Mouse (Mus musculus) gastrocnemius, postnatal 14 days (tissue): ENCODE results near the gene Olfr1269. TPM values are rescaled to one million over a fixed set of nuclear protein-coding genes. Genes with fewer than 3 reads are reported as not detected.

Source experiments
- DNase-seq: peaks from one replicate; pipeline ENCODE4 v3.0.0; 2021; ENCODE audit warnings: mixed read lengths
- intact Hi-C: fragments of 180-260 bp; cut with DNase I; formaldehyde crosslinking; loops from one replicate; pipeline ENCODE4 v1.15.1; 2025; ENCODE audit warnings: low total_unique reads
- long read RNA-seq, 2 experiments: library from polyadenylated mRNA; stranded (forward); transcript quantifications; one replicate each; pipeline ENCODE4 v2.0.0; 2021
- total RNA-seq, 2 experiments: library from RNA; stranded (reverse); gene quantifications; 2 replicates each; pipeline ENCODE4 v1.2.3; 2021

Gene Olfr1269
- not detected for total RNA-seq
- long read RNA-seq, experiment 1 = 0 reads
- long read RNA-seq, experiment 2 = 0 reads

DNA sequence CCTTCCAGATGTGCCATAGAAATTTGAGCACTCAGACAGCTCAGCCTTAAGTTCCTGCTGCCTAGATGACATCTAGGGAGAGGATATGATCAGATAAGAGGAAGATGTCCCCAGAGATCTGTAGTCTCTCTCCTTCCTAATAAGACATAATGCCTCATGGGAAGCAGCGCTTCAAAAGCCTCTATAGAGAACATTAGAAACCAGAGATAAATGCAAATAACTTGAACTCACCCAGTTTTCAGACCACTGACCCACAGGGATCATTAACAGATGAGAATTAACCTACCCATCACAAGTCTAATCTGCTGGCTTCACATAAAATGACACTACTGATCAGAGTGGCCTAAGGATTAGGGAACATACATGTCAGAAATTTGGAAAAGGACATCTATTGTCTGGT lies at the start of gene Olfr1269:
Gene Olfr1269 (minus strand): TSS at position 101 of the 400 bp plus-strand sequence.
- intact Hi-C loops = no loop called here
- no peak for DNase-seq

- intact Hi-C loops = no loop called here
Observed at GRCm38 (mm10) chr2:90153916-90154315, 32.7 kb upstream of the Olfr1269 start.

DNA sequence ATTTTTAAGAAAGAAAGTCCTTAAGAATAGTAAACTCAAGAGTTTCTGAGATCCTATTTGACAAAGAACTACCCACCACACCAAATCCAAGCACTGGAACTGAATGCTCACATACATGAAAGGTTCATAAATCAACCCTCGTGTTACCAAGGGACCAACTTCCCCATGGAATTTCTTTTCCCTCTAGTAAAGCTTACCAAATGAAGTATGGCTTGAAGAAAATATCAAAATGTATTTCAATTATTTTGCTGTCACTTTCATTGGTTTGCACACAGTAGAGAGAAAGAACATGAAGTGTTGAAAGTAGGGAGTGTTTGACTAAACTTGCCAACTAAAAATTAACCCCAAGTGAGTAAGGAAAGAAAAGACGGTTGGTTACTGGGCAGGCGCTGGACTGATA lies 31.8 kb upstream of the Olfr1269 start, which contains the start of gene Olfr1270:
Gene Olfr1270 (minus strand): TSS at position 101 of the 400 bp plus-strand sequence.
- intact Hi-C loops = no loop called here
- DNase-seq = no peak

More at GRCm38 (mm10) chr2:90153916-90154315, 32.7 kb upstream of the Olfr1269 start:
- DNase-seq = no peak

- intact Hi-C loops = no loop called here
- DNase-seq = no peak
Observed at GRCm38 (mm10) chr2:90142196-90142595, 21.0 kb upstream of the Olfr1269 start, which contains the start of gene Olfr32. Gene Olfr32, minus strand, starts transcription at chr2:90142296.

- intact Hi-C loops = no loop called here
Observed at GRCm38 (mm10) chr2:90070065-90070464, 51.1 kb downstream of the Olfr1269 start.

More at GRCm38 (mm10) chr2:90070065-90070464, 51.1 kb downstream of the Olfr1269 start:
- DNase-seq = no peak

Other genes starting within 250 kb of the Olfr1269 start
- not detected for gene Olfr1257, start 243.0 kb downstream of the Olfr1269 start, total RNA-seq
- not detected for gene Olfr1258, start 194.1 kb downstream of the Olfr1269 start, total RNA-seq
- not detected for gene Olfr1259, start 172.7 kb downstream of the Olfr1269 start, total RNA-seq
- gene Olfr1260, start 147.1 kb downstream of the Olfr1269 start, total RNA-seq = not detected
- gene Olfr1261, start 130.2 kb downstream of the Olfr1269 start, total RNA-seq = not detected
- not detected for gene Olfr1262, start 121.3 kb downstream of the Olfr1269 start, total RNA-seq
- gene Olfr1263, start 109.3 kb downstream of the Olfr1269 start, total RNA-seq = not detected
- gene Olfr1264, start 95.8 kb downstream of the Olfr1269 start, total RNA-seq = not detected
- not detected for gene Olfr1265, start 86.1 kb downstream of the Olfr1269 start, total RNA-seq
- gene Olfr140, start 57.8 kb downstream of the Olfr1269 start, total RNA-seq = not detected
- gene Olfr32, start 20.9 kb upstream of the Olfr1269 start, total RNA-seq = not detected
- gene Olfr1270, start 31.7 kb upstream of the Olfr1269 start, total RNA-seq = not detected
- not detected for gene Olfr1506, start 103.1 kb upstream of the Olfr1269 start, total RNA-seq
- not detected for gene Olfr142, start 136.2 kb upstream of the Olfr1269 start, total RNA-seq
- not detected for gene Olfr1271, start 149.6 kb upstream of the Olfr1269 start, total RNA-seq
- not detected for gene Olfr1272, start 171.4 kb upstream of the Olfr1269 start, total RNA-seq
- not detected for gene Gm13769, start 200.8 kb upstream of the Olfr1269 start, total RNA-seq